Mouse (Mus musculus) heart, postnatal 0 days (tissue): ENCODE measurements around the gene Ercc4. TPM values are rescaled to one million over a fixed set of nuclear protein-coding genes. Genes with fewer than 3 reads are reported as not detected.
A peak's percentile ranks its signal among the peaks of the same experiment; 100 is the strongest.

ENCODE experiments used
- ATAC-seq: fragments of 200-750 bp; cut with Nextera tagmentation; 2 replicates; pipeline ENCODE4 v1.8.0; 2017; ENCODE audit warnings: low read depth, moderate number of reproducible peaks, moderate library complexity; ENCODE audit not compliant: insufficient read depth
- DNase-seq: peaks from one replicate; pipeline ENCODE4 v3.0.0-alpha.2; 2016; ENCODE audit warnings: low spot score
- H3K27ac ChIP-seq: fragments of 300-500 bp; sonication (generic); 2 replicates; pipeline ENCODE4 v1.5.1; 2014; ENCODE audit warnings: low read depth, mild to moderate bottlenecking
- H3K27me3 ChIP-seq: fragments of 300-500 bp; sonication (generic); 2 replicates; pipeline ENCODE4 v1.6.1; 2014; ENCODE audit warnings: low read length, mixed read lengths; ENCODE audit not compliant: control insufficient read depth, insufficient read depth
- H3K36me3 ChIP-seq: fragments of 300-500 bp; sonication (generic); replicated peaks from 2 replicates; pipeline ENCODE4 v1.6.1; 2014; ENCODE audit warnings: low read length, mixed read lengths; ENCODE audit not compliant: control insufficient read depth, insufficient read depth
- H3K4me1 ChIP-seq: fragments of 300-500 bp; sonication (generic); 2 replicates; pipeline ENCODE4 v1.6.1; 2014; ENCODE audit warnings: antibody characterized with exemption; ENCODE audit not compliant: control insufficient read depth, insufficient read depth
- H3K4me2 ChIP-seq: fragments of 300-500 bp; sonication (generic); 2 replicates; pipeline ENCODE4 v1.6.1; 2014; ENCODE audit warnings: low read depth, mild to moderate bottlenecking, low read length, moderate library complexity
- H3K4me3 ChIP-seq: fragments of 300-500 bp; sonication (generic); 2 replicates; pipeline ENCODE4 v1.5.1; 2014; ENCODE audit warnings: low read depth, low read length
- H3K9ac ChIP-seq: fragments of 300-500 bp; sonication (generic); replicated peaks from 2 replicates; pipeline ENCODE4 v1.6.1; 2014; ENCODE audit warnings: low read depth, low read length, mixed read lengths
- H3K9me3 ChIP-seq: fragments of 300-500 bp; sonication (generic); replicated peaks from 2 replicates; pipeline ENCODE4 v1.6.1; 2016; ENCODE audit warnings: low read length; ENCODE audit not compliant: control insufficient read depth
- CTCF ChIP-seq: IDR thresholded peaks from 2 replicates; pipeline ENCODE4 v1.5.1; 2016; ENCODE audit warnings: antibody characterized with exemption, control low read depth, low read depth
- EP300 ChIP-seq: IDR thresholded peaks from 2 replicates; pipeline ENCODE4 v1.6.1; 2016; ENCODE audit warnings: antibody characterized with exemption, low read depth
- WGBS: fragments of 180-500 bp; shearing (Covaris S2); extraction: QIAGEN DNeasy Blood & Tissue Kit; methylation state at CpG from one replicate; pipeline ENCODE4 v1.1.7; 2014; 5-methylcytosine and 5-hydroxymethylcytosine counted together
- polyA plus RNA-seq: library from polyadenylated mRNA; unstranded; fragments of >200 nt; fragmentation: Nextera tagmentation; extraction: Ambion mirVana; gene quantifications from 2 replicates; pipeline ENCODE4 v1.2.1, GENCODE M21; 2015
- total RNA-seq: library from RNA; depleted of rRNA; stranded (reverse); fragments of >200 nt; gene quantifications from 2 replicates; pipeline ENCODE4 v1.2.3, GENCODE M21; 2014; ENCODE audit warnings: low replicate concordance

Ercc4 gene
- total and polyA plus RNA-seq, 2 experiments from 2014 or later, result 5.9 to 10.7 TPM

DNA sequence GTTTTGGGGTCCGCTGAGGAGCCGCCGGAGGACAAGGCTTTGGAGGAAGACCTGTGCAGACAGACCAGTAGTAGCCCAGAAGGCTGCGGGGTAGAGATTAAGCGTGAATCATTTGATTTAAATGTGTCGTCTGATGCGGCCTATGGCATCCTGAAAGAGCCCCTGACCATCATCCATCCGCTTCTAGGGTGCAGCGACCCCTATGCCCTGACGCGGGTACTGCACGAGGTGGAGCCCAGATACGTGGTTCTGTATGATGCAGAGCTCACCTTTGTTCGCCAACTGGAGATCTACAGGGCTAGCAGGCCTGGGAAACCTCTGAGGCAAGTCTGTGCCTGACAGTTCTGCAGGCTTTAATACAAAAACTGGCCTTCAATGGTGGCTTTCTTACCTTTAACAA is 20.9 kb downstream of the Ercc4 start:
- Histone ChIP-seq H3K4me3 (no peak overlapping the region), H3K9ac (no peak overlapping the region), H3K36me3 (peaks cover 71% of the 10 kb centered on the region), H3K4me2 (no peak overlapping the region), H3K27ac (no peak overlapping the region), H3K27me3 (no peaks in the 10 kb centered on the region), H3K9me3 (no peaks in the 10 kb centered on the region), H3K4me1 (no peaks in the 10 kb centered on the region)
- no peak for ATAC-seq
- 50% methylated on average over 14 of the region's 14 CpGs for WGBS
- TF ChIP-seq EP300, result no peak
- TF ChIP-seq CTCF, result peak; percentile 61
- DNase-seq, result no peak

DNA sequence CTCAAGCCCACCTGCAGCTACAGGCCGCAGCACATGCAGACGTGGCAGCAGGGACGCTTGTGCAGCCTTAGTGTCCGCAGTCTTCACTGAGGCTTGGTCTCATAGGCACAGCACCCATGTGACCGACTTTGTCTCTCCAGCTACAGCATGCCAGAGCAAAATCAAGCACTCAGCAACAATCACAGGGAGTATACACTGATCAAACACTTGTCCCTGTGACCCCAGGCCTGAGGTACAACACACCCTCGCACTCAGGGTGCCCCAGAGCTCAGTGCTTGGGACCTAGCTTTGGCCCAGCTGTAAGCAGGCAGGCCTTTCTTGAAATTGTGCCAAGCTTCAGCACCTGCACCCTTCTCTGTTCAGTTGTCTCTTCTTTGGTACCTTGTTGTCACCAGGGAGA is 31.7 kb downstream of the Ercc4 start:
- Histone ChIP-seq H3K36me3 (peaks cover 33% of the 10 kb centered on the region), H3K4me3 (no peak overlapping the region), H3K4me1 (no peaks in the 10 kb centered on the region), H3K9ac (no peak overlapping the region), H3K27ac (no peak overlapping the region), H3K9me3 (no peaks in the 10 kb centered on the region), H3K4me2 (no peak overlapping the region), H3K27me3 (no peaks in the 10 kb centered on the region)
- TF ChIP-seq CTCF (no peak), EP300 (no peak)
- ATAC-seq (no peak), DNase-seq (no peak)
- WGBS, result 84% methylated on average over 6 of the region's 6 CpGs

DNA sequence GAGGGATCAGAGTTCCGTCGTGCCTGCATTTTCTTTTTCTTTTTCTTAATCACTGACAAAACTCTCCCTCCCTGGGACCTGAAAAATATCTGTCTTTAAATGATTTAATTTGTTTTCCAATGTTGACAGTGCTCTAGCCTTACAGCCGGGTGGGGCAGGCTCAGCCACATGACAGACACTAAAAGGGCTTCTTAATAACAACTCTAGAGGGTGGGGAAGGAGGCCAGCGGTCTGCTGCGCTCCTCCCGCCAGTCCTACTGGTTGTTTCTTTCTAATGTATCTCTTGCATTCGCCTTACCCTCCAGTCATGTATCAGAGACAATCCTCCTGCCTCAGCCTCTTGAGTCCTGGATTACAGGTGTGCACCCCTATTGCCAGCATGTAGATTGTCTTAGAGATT is 34.4 kb downstream of the Ercc4 start:
- 89% methylated on average over 7 of the region's 7 CpGs for WGBS
- peaks cover 47% of the 10 kb centered on the region for H3K36me3 ChIP-seq

DNA sequence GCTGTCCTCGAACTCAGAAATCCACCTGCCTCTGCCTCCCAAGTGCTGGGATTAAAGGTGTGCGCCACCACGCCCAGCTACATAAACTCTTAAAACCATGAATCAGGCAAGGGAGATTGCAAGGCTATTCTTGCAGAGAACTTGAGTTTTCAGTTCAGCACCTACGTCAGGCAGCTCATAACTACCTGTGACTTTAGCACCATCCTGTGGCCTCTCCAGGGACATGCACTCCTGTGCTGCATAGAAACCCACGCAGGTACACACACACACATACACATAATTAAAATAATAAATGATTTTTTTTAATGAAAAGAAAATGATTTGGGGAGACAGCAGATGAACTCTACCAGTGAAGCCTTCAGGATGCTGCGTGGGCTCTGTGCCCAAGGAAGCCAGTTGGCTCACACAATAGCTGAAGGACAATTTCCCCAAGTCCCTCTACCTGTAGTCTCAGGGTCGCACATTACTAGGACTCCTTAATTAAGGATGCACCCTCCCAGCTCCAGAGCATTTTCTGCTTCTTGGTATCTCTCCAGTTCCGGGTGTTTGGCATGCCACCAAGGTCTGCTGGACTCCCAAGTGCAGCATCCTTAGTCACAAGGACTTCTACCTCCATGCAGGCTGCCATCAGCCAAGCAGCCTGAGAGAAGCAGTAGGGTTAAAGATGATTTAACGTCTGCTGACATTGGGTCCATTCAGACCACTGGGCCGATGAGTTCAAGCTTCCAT is 35.4 kb downstream of the Ercc4 start:
- Histone ChIP-seq H3K4me2 (no peak overlapping the region), H3K4me3 (no peak overlapping the region), H3K27ac (no peak overlapping the region), H3K4me1 (no peaks in the 10 kb centered on the region), H3K9me3 (no peaks in the 10 kb centered on the region), H3K36me3 (peaks cover 55% of the 10 kb centered on the region), H3K9ac (no peak overlapping the region), H3K27me3 (no peaks in the 10 kb centered on the region)
- WGBS, result 93% methylated on average over 10 of the region's 10 CpGs
- ATAC-seq, result no peak
- DNase-seq, result no peak
- TF ChIP-seq EP300 (no peak), CTCF (no peak)

More for the DNA sequence above, 34.4 kb downstream of the Ercc4 start:
- TF ChIP-seq CTCF, result no peak
- no peak for TF ChIP-seq EP300
- Histone ChIP-seq H3K4me1 (no peaks in the 10 kb centered on the region), H3K27me3 (no peaks in the 10 kb centered on the region), H3K4me2 (no peak overlapping the region), H3K9ac (no peak overlapping the region), H3K27ac (no peak overlapping the region), H3K9me3 (no peaks in the 10 kb centered on the region), H3K4me3 (no peak overlapping the region)
- ATAC-seq (no peak), DNase-seq (no peak)

DNA sequence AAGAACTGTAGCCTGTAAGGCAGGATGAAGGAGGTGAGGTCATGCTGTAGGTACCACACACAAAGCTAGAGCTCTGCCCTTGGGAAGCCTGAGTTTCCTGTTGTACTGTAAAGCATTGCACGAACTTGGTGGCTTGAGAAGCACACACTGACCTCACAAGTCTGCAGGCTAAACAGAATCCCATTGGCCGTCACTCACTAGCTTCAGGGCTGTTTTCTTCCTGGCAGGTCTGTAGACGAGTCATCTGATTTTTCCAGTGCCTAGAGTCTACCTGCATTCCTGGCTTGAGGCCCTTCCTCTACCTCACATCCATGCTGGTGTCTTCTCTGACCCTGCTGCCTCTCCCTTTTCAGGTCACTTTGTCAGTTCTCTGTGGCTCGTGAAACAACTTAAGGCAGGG is 36.7 kb downstream of the Ercc4 start:
- no peaks in the 10 kb centered on the region for H3K27me3 ChIP-seq
- no peak overlapping the region for H3K4me3 ChIP-seq
- 82% methylated on average over 4 of the region's 4 CpGs for WGBS
- H3K4me2 ChIP-seq, result no peak overlapping the region
- no peak overlapping the region for H3K9ac ChIP-seq
- H3K27ac ChIP-seq, result no peak overlapping the region
- ATAC-seq (no peak), DNase-seq (no peak)
- TF ChIP-seq CTCF, result no peak
- no peak for TF ChIP-seq EP300
- peaks cover 48% of the 10 kb centered on the region for H3K36me3 ChIP-seq
- no peaks in the 10 kb centered on the region for H3K4me1 ChIP-seq
- H3K9me3 ChIP-seq, result no peaks in the 10 kb centered on the region
